Mouse (Mus musculus): ENCODE measurements at regions not wholly inside any gene's neighbourhood (a gene's known extent, or its start where the extent isn't known, plus 50 kb on each side); places are given as distances from the start of the nearest gene placed in this dataset.

DNA sequence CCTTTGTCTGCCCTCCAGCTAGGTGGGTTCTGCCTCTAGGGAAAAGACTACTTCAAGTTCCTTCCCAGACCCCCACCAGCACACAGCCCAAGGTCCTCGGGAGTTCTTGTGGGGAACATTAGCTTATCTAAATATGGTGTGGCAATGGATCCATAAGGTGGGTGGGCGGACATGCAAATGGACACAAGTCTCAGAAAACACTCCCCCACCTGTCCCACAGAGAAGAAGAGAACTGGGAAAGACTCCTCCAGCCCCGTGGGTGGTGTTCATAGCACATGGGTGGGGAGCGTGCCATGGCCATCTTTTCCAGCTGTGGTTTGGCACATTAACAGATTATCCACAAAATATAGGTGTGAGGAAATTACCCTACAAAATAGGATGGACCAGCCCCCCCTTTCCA lies 177.5 kb downstream of the Bcl11b start:
- no peak for DNase-seq (ENCODE audit: low spot score in 2 of 2)

- no peak for DNase-seq (ENCODE audit: low spot score in 2 of 2)
These were observed 171.8 kb downstream of the Bcl11b start for GRCm38 (mm10) chr12:107831400-107832128.

DNA sequence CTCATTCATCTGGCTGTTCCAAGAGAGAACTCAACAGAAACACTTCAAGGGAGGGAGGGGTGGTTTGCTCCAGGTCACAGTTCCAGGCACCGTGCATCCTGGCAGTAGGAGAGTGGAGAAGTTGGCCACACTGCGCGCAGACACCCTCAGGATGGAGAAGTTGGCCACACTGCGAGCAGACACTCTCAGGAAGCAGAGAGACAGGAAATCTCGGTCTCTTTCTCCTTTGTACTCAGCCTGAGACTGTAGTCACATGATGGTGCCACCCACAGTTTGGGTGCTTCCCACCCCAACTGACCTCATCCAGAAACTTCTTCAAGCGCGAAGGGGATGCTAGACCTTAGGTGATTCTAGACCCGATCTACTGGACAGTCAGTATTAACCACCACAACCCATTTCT lies 170.4 kb downstream of the Bcl11b start:
- DNase-seq (ENCODE audit: low spot score in 2 of 2), result no peak

GRCm38 (mm10) chr12:107834512-107834911 lies 168.9 kb downstream of the Bcl11b start:
- no peak for DNase-seq (ENCODE audit: low spot score in 2 of 2)

DNA sequence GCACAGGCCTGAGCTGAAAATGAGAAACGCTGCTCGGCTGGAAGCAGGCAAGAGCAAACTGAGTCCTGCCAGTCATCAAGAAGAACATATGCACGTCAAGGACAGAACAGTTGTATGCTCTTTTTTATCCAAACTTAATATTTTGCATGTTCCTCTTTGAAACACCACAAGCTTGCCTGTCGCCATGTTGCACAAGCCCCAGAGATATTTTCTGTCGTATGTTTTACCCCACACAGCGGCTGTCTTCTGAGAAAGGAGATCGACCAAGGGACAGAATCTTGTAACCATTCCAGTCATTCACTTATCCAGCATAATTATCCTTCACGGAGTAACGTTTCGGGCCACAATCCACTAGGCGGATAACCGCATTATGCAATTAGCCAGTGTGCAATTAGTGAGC lies 165.7 kb downstream of the Bcl11b start:
- no peak for DNase-seq (ENCODE audit: low spot score in 2 of 2)

DNA sequence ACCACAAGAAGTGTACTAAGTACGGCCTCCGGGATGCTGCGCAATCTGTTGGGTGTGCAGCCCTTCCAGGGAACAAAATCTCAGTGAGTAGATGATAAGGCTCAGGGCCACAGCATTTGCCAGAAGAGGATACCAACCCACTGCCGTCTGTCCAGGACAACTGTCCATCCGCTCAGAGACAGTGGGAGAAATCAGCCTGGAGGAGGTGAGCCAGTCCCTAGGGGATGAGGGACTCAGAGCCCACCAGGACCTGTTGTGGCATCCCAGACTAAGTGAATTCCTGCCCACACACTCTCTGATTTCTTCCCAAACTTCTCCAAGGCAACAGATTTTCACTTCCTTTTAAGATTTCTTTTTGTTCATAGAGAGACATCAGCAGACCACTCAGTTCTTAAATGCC lies 158.8 kb downstream of the Bcl11b start:
- DNase-seq (ENCODE audit: low spot score in 2 of 2), result no peak

- DNase-seq (ENCODE audit: low spot score in 2 of 2), result no peak
These were observed 152.8 kb downstream of the Bcl11b start for GRCm38 (mm10) chr12:107850591-107850990.

DNA sequence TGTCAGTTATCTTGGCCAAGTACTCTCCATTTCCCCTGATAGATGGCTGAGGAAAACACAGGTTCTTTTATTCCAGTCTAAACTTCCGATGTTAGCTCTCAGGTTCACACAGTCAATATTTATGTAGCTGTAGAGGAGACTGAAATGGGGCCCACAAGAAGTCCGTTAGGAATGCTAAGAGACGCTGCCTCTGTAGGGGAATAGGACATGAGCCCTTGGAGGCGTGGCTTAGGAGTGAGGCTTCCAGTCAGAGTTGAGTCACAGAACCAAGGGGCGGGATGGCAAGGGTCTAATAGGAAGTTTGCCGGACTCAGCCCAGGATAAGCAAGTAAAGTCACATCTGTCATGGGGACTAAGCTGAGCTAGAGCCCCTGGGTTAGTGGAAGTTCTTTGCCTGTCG lies 150.5 kb downstream of the Bcl11b start:
- no peak for DNase-seq (ENCODE audit: low spot score in 2 of 2)

DNA sequence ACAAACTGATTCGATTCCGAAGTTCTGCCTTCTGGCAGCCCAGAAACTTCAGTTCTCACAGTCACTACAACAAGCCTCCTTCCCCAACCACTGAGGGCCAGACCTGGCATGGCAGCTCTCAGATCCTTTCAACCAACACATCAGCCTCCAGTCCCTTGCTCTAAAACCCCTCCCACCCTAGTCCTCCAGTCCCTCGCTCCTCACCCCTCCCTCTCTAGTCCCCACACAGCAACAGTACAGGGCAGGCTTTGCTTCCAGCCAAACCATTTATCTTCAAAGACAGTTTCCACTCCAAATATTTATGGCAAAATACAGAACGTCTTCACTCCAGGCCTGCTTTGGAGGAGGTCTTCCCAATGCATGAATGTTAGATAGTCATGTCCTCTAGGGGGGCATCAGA lies 147.9 kb downstream of the Bcl11b start:
- no peak for DNase-seq (ENCODE audit: low spot score in 2 of 2)

DNA sequence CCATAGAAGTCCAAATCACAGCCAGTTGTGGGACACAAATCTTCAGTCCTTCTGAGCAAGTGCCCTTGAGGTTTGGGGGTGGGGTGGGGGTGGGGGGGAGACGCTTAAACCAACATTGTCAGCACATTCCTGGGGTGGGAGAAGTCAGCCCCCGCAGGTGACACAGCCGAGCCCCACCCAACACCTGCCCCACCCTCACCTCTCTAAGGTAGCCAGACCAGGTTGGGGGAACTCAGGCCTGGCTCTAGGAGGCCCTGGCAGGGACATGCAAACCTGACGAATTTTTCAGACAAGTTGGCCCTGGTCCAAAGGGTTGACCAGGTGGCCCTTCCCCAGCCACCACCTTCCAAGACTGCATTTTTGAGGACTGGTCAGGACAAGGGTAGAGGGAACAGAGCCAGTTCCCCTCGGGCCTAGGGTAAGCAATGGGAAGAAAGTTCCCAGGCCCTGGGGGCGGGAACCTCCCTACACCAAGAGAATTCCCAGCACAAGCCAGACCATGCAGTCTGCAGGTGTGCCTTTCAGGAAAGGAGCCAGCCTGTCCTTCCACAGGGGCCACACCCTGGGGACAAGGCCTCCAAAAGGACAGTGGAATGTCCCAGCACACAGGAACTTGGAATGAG lies 146.9 kb downstream of the Bcl11b start:
- DNase-seq (ENCODE audit: low spot score in 2 of 2), result no peak

DNA sequence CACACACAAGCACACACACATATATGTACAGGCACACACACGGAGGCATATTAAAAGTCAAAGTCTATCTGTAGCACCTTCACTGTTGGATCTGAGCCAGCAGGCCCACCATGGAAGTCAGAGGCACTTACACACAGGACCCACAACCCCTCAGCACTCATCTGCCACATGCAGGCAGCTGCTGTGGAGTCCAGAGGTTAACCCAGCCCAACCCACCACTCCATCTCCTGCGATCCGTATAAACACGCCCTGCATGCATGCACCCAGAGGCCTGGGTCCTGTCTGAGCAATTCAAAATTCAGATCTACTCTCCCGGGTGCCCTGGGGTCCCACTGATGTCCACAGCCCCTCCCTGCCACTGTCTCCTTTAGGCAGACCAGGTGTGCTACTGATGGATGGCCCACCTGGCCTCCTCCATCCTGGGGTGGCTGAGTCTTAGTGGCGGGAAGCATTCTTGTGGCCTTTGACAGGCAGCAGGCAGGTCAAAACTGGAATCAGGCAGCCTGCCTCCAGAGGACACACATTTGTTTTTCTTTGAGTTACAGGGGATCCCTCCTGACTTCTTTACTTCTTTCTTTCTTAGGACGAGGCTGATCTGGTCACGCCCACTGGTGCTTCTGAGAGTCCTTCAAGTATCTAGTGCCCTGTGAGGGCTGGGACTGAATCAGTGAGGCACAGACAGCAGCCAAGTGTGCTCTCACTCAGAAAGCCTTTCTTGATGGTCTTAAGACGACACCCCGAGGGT lies 144.7 kb downstream of the Bcl11b start:
- DNase-seq (ENCODE audit: low spot score in 2 of 2), result no peak

DNA sequence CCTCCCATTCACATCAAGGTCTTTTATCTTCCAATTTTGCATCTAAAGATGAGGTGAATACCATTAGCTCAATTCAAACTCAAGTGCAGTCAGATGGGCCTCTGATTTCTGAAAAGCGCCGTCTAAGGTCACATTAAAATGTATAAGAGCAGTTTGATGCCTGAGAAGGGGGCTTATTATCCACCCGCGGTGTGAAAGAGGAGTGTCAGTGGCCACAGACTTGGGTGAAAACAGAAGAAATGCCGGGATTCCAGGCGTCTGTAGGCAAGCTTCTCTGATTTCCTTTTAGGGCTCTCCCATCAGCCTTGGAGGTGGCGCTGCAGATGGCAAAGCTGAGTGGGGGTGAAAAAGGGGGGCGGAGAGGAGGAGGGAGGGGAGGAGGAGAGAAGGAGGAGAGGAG lies 143.7 kb downstream of the Bcl11b start:
- no peak for DNase-seq (ENCODE audit: low spot score in 2 of 2)

- DNase-seq (ENCODE audit: low spot score in 2 of 2), result no peak
These were observed 143.0 kb downstream of the Bcl11b start for GRCm38 (mm10) chr12:107860358-107860757.

All from gastrocnemius, postnatal 4 days (tissue).